Mouse (Mus musculus) skeletal muscle tissue, adult 2 months (tissue): ENCODE measurements around the gene Gm49392.
"Not testable (repeated sequence)": the region's sequence is repeated elsewhere in the genome, so short reads cannot be mapped to it uniquely, and the experiment has no call there.

Experiments used
- DNase-seq: peaks from one replicate; pipeline ENCODE4 v3.0.0-alpha.2; 2012; ENCODE audit warnings: low read depth, low spot score

Gm49392 gene

DNA sequence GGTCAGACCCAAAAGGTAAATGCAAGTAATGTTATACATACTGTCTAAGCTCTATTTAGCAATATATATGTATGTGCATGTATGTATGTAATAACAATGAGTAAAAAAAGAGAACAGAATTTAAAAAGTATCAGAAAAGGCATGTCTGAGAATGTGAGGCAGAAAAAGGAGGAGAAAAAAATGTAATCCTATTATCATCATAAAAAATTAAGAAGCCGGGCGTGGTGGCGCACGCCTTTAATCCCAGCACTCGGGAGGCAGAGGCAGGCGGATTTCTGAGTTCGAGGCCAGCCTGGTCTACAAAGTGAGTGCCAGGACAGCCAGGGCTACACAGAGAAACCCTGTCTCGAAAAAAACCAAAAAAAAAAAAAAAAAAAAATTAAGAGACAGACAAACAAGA lies at the start of gene Gm49392:
TSS of gene Gm49392 (minus strand) at position 101 of the 400 bp plus-strand sequence.
- not testable (repeated sequence) for DNase-seq

DNA sequence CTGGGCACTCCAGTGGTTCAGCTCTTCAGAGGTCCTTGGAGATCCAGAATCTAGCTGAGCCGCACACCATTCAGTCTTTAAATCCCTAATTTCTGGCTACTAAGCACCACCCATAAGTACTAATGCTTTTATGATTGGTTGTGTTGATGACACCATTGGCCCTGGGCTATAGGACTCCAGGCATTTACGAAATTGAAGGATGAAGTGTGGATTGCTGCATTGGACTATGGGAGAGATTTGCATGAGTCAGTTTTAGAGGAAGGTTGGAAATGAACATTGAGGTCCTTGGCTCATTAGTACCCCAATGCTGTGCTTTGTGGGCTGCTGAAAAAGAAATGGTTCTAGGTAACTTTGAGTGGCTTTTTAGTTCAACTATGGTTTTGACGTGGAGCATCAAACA lies 45.2 kb upstream of the Gm49392 start, which contains the start of gene Tpbpa:
TSS of gene Tpbpa (minus strand) at position 101 of the 400 bp plus-strand sequence.
- DNase-seq: not testable (repeated sequence)

DNA sequence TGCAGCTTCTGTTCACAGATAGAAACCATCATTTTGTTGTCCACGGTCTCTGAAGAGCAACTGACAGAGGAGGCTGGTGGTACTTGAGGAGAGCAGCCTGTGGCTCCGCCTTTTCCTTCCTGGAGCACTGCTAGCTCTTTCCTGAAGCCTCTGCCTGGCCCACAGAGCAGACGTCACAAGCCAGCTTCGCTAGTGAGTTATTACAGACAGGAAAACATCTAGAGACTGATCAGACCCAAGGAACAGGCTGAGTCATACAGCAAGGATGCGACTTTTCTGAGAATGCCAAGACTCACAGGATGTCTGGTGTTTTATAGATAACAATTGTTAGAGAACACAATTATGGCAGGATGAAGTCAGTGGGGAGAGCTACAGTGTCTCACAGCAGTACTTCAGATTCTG lies 39.8 kb upstream of the Gm49392 start, which contains the start of the genes Gm49391 and Ctla2a:
TSS of gene Gm49391 (minus strand) at position 72 of the 402 bp plus-strand sequence.
TSS of gene Ctla2a (minus strand) at position 126 of the 402 bp plus-strand sequence.
- DNase-seq: peak; percentile 27

DNA sequence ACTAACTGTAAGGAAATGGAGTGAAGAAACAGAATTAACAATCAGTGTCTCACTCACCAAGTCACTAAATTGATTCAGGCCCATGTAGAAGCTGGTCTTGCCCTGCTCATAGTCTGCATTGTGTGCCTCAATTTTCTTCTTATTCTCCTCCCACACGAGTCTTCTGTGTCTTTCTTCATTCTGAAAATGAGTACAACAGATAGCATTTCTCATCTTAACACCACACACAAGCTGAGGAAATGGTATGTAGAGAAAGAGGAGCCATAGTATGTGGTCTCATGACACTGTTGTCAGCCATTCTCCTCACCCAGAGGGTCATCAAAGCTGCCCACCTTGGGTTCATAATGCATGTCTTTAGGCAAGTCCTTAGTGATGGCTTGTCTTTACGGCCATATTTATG lies 38.8 kb upstream of the Gm49392 start, which contains the start of gene Gm49393:
TSS of gene Gm49393 (minus strand) at position 101 of the 400 bp plus-strand sequence.
- DNase-seq: not testable (repeated sequence)

- DNase-seq: not testable (repeated sequence)
Measured at GRCm38 (mm10) chr13:60904780-60905179, 8.1 kb upstream of the Gm49392 start, which contains the start of gene Tpbpb. Gene Tpbpb (minus strand): TSS chr13:60904880.

DNA sequence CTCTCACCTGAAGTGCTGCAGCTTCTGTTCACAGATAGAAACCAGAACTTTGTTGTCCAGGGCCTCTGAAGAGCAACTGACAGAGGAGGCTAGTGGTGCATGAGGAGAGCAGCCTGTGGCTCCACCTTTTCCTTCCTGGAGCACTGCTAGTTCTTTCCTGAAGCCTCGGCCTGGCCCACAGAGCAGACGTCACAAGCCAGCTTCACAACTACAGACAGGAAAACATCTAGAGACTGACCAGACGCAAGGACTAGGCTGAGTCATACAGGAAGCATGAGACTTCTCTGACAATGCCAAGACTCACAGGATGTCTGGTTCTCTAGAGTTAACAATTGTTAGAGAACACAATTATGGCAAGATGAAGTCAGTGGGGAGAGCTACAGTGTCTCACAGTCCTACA lies 634 bp upstream of the Gm49392 start, which contains the start of gene Ctla2b:
TSS of gene Ctla2b (minus strand) at position 120 of the 400 bp plus-strand sequence.
- DNase-seq: peak; percentile 58

GRCm38 (mm10) chr13:60895406-60896160 lies 1.1 kb downstream of the Gm49392 start:
- no peak for DNase-seq

- DNase-seq: no peak
Measured at GRCm38 (mm10) chr13:60892301-60892700, 4.4 kb downstream of the Gm49392 start.

DNA sequence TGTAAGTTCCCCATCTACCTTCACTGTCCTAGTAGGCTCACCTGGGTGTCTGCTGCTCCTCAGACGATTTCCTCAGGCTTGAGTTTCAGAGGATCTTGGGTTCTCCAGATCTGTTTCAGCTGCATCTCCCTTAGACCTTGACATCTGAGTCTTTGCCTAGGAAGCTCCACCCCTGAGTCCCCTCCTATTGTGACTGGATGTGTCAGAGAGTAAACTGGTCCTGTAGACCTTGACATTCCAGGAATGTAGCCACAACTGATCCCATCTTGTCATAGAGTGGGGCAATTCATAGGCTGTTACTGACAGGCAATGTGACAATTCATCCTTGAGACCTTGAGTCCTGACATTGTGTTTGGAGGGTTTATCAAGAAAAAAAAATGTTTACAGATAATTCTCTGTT lies 32.4 kb downstream of the Gm49392 start, which contains the start of gene 4930486L24Rik:
TSS of gene 4930486L24Rik (minus strand) at position 195 of the 400 bp plus-strand sequence.
- DNase-seq: no peak

DNA sequence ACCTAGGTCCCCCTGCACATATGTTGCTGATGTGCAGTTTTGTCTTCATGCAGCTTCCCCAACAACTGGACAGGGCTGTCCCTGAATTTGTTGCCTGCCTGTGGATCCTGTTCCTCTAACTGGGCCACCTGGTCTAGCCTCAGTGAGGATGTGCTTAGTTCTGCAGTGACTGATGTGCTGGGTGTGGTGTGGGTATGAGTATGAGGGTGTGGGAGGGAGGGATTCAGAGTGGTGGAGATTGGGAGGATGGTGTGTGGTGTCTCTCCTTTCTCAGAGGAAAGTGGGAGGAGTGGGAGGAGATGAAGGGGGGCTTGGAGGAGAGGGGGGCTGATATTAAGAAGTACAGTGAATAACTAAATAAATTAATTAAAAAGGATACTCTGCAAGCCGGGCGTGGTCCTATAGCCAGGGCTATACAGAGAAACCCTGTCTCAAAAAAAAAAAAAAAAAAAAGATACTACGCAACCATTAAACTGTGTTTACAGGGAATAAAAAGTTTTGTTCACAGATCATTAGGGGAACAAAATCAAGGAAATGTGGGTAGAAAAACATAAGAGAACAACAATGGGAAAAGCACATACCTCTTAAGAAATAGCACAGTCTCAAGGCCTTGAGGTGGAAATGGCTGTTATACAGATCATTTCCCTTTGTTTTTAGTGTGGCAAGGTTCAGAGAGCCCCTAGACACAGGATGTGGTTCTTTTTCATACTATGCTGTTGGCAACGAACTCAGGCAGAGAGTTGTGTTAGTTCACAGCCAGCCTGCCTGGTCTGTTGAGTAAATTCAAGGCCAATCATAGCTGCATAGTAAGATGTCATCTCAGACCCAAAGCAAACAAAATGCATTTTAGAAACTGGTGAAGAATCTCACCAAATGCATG lies 48.2 kb downstream of the Gm49392 start:
- peak; percentile 17 for DNase-seq

DNA sequence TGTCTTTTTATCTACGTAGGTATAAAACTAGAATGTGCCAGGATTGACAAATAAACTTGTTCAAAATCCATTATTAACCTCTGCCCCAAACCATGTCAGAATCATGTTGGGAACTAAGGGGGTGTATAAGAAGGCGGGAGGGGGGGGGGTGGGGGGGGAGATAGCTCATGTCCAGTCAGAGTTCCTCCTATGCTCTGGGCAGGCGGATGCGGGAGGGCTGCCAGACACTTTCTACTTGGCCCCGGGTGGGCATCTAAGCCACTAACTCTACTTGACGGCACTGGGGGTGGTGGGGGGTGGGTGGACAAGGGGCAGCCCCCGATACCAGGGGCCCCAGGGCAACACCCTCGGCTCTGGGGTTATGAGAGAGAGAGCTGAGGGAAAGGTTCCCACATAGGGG lies 53.5 kb downstream of the Gm49392 start:
- no peak for DNase-seq

DNA sequence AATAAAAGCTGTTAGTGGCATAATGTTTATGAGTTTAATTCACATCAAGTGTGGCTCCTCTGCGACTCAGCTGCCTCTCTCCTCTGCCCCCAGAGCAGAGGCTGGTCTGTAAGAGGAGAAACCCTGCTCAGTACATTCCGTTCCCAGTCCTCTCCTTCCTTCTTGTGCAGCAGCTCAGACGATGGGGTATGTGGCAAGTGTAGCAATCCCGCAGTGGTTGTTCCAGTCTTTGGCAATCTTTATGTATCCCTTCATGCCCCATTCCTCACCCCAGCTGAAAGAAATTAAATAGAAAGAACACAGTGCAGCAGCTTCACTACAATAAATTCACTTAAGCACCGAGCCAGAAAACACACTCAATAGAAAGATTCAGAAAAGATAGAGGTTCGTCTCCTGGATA lies 54.0 kb downstream of the Gm49392 start:
- DNase-seq: no peak

DNA sequence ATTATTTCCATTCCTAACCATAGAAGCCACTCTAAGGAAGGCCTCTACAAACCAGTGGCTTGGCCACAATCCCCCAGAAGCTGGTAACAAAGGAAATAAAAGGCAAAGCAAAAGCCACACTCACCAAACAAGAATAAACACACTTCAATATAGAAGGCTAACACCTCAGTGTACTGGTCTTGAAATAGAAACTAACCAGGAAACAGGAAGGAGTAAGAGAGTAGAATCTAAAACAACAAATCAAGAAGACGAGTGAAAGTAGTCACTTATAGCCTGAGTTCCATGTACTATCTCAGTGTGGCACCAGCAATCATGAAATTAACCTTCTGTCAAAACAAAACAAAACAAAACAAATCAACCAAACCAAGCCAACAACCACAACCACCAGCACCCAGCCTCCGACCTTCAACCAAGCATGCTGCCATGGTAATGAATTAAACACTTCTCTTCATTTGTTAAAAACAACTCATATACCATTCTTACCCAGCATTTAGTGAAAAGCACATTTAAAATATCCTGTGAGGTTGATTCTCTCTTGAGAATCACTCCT lies 57.3 kb downstream of the Gm49392 start:
- no peak for DNase-seq

- DNase-seq: no peak
Measured at GRCm38 (mm10) chr13:60826052-60826451, 70.6 kb downstream of the Gm49392 start.

- no peak for DNase-seq
Measured at GRCm38 (mm10) chr13:60820486-60821175, 76.1 kb downstream of the Gm49392 start.

- no peak for DNase-seq
Measured at GRCm38 (mm10) chr13:60819469-60819868, 77.2 kb downstream of the Gm49392 start.

DNA sequence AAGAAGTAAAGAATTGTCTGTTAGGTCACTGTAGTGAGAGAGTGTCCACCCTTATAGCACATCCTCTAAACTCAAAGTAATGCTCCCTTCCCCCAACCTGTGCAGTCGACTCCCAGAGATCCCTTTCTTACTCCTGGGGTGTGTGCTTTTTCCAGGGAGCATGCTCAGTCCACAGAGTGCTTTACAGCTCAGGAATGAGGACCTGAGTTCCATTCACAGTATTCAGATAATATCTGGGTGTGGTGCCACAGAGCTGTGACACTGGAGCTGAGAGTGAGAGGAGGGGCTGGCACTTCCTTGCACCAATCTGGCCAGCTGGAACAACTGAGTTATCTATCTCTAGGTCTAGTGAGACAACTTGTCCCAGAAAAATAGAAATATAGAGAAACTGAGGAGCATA lies 83.0 kb downstream of the Gm49392 start:
- no peak for DNase-seq

DNA sequence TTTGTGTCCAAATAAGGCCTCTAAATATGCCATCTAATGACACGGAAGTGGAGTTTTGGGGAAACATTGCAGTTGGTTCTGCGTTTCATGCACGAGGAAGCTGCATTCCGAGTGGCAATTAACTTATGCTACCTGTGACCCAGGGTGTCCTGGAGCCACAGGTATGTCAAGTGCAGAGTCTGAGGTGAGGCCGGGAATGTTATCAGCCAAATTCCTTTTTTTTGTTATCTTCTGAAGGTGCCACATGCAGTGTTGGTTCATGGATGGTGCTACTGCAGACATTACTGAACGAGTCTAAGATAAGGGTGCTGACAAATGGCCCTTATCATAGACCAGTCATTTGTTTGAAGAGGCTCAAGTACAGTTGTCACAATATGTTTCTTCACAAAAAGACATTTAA lies 83.9 kb downstream of the Gm49392 start:
- no peak for DNase-seq

- no peak for DNase-seq
Measured at GRCm38 (mm10) chr13:60809690-60810089, 87.0 kb downstream of the Gm49392 start.

GRCm38 (mm10) chr13:60802749-60803148 lies 93.9 kb downstream of the Gm49392 start, which contains the start of gene Ctsll3:
Gene Ctsll3 (minus strand): TSS chr13:60802849.
- DNase-seq: no peak
